Mouse (Mus musculus) kidney, postnatal 10 days (tissue): ENCODE data around the gene Macf1.
A peak's percentile ranks its signal among the peaks of the same experiment; 100 is the strongest.

Experiments used
- DNase-seq: peaks from one replicate; pipeline ENCODE4 v3.0.0; 2021; ENCODE audit warnings: mixed read lengths

Gene Macf1

DNA sequence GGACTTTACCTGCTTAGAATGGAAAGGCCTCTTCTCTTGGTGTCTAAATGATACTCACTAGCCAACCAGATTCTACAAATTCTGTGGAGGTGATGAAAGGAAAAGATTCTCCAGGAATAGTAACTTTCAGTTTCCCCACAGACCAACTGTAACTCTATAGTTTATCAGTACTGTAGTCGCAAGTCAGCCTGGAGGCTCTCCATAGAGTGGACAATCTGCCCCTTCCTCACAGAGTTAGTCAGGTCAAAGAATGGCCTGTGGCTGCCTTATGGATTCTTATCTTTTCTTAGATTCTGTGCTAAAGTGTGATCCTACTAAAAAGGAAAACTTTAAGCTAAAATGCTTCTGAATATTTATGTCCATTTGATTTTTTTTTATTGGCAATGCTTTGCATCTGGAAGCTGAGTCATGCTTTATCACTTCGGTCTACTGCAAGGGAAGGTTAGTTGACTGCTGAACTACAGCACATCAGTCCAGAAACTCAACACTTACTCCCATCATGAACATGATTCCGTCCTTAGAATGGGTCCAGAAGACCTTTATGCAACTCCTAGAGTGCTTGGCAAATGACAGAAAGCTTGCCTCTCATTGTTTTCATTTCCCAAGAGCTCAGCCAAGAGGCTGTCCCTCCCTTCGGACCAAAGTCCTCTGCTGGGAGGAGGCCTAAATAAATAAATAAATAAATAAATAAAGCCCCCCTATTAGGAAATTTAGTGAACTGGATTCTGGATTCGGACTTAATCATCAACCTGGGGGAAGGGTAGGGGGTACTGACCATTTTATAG, 256.1 kb downstream of the Macf1 start:
- no peak for DNase-seq

DNA sequence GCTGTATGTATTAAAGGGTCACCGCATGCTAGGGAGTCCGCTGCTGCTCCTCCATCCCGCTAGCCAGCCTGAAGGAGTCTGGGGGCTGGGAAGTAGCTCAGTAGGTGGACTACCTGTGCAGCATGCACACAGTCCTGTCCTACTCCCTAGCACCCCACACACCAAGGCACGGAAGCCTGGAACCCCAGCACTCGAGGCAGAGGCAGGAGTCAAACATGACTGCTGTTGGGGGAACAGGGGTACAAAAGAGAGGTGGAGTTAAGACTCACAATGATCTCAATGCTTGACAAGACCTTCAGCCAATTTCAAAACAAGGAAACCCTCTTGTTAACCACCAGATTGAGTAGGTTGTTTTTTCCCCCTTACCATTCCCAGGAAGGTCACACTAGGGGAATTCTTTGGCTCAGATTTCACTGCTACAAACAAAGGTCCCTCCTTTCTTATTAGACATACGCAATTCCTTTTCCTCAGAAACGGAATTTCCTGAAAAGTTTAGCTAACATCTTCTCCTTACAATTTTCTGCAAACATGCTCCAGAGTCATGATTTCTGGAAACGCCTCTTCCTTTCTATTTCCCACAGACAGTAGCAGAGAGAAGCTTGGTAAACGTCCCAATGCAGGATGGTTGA, 256.8 kb downstream of the Macf1 start:
- DNase-seq, result peak; percentile 22

DNA sequence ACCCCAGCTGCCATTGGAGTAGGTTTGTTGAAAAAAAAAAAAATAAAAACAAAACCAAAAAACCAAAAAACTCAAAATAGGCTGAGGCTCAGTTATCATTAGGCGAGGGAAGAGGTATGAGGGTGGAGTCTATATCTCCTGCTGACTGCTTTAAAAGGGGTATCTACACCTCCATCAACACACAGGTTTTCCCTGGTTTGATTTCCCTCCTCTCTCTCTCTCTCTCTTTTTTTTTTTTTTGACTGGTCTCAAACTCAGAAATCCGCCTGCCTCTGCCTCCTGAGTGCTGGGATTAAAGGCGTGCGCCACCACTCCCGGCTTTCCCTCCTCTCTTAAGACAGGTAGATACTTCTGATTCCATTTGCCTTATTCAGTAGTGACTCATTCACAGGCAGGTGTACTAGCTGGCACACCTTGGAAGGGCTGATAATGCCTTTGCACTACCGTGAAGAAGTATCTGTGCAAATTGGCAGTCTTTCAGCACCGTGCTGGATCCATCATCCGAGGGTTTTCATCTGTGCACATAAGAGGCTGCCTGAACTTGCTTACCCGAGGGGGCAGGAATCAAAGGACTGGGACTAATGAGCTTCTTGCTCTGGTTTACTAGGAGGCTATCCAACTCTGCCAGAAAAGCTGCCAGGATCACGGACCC, 257.6 kb downstream of the Macf1 start:
- DNase-seq, result no peak

DNA sequence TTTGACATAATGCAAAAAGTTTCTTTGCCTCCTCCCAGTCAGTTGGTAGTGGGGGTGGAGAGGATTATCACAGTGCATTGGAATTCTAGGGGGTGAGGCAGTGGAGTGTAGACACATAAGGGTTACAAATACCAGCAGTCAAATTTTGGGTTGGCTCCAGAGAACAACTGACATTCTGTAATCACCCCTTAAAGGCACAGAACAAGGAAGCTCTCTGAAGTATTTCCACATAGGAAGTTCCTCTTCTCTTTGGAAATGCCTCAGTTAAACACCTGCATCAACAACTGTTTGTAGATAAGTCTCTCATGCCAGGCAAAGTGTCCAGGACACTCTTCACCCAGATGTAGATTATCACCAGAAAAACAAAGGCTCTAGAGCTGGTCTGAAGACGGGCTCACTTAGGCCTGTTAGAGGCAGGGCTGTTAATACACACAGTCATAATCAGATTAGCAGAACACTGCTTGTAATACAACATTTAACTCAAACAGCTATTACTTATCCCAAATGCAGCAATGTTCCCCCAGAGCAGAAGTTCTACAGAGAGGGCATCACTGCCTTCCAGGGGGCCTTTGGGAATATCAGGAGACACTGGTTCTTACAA, 258.4 kb downstream of the Macf1 start:
- peak; percentile 33 for DNase-seq

DNA sequence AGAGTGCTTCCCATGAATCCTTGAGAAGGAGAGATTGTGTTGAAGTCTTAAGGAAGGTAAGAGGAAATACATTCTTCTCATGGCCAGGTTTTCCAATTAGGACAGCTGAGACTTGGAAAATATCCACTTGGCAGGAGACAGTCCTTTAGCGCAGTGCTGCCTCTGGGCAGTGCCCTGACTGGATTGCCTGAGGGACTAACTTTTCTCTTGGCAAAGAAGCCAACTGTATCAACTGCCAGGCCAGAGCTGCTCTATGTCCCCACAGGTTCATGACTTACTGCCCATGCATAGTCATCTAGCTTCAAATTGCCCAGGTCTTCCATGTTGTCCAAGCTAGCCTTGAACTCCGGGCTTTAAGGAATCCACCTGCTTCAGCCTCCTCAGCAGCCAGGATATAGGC, 260.1 kb downstream of the Macf1 start:
- no peak for DNase-seq

DNA sequence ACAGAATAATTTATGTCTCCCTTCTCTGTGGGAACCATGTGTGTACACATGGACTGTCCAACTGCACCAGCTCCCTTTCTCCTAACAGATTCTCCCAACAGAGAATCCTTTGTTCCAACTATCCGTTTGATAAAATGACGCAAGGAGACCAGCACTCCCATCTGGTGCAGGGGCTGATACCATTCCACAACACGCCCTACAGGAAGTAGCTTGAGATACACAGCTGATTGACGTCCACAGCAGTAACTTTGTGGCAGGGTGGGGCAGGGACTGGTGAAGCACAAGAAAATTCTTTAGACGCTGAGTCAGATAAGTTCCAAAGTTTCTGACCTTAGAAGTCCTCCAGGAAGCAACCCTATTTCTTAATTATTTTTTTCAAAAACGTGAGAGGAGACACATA, 261.3 kb downstream of the Macf1 start:
- DNase-seq, result peak; percentile 51

DNA sequence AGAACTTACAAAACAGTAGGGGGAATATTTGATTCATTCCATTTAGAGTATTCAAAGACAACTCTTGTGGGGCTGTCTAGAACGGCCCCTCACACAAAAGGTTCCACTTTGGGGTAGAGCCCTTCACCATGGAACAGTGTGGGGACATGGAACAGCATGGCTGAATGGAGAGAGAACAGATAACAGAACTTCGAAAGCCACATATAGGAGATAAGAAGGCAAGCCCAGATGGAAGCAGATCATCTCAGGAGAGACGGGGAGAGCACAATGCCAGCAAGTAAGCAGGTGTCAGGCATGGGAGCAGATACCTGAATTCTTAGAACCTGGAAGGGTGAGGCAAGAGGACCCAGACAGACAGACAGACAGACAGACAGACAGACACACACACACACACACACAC, 266.1 kb downstream of the Macf1 start:
- DNase-seq, result no peak

DNA sequence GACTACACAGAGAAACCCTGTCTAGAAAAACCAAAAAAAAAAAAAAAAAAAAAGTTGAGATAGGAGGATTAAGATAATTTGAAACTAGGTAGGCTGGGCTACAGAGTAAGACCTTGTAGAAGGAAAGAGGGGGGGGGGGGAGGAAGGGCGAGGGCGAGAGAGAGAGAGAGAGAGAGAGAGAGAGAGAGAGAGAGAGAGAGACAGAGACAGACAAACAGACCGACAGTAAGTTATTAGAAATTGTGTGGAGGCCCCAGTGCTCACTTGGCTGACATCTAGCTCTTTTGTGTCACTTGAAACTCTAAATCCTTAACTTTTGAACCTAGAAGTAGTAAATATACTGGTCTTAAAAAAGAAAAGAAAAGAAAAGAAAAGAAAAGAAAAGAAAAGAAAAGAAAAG, 266.7 kb downstream of the Macf1 start:
- DNase-seq, result no peak

DNA sequence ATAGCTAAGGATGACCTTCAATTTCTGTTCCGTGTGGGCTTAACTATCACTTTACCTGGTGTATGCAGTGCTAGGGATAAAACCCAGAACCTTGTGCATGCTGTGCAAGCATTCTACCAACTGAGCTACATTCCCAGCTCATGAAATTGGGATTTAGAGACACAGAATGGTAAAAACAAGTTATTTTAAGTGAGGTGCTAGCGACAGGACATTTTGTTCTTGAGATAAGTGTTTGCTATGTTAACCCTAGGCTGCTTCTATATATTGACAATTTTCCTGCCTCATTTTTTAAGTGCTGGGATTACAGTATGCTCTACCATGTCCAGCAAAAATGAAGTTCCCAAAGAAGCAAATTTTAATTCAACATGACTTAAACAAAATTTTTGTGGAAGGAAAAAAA, 267.3 kb downstream of the Macf1 start:
- DNase-seq, result no peak

DNA sequence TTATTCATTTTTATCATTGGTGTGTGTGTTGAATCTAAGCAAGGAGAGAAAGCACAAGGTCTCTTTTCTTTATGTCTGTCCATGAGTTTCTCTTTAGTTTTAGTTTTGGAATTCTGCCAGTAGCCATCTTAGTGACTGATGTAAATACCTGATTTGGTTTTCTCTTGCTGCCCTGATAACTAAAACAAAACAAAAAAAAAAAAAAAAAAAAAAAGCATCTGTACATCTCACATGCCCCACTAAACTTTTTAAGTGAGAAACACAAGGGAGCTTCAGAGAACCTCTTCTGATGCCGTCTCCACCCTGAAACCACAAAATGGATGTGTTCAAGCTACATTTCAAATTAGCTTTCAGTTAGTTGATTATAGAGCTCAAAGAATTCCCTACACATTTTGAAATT, 268.6 kb downstream of the Macf1 start:
- no peak for DNase-seq

DNA sequence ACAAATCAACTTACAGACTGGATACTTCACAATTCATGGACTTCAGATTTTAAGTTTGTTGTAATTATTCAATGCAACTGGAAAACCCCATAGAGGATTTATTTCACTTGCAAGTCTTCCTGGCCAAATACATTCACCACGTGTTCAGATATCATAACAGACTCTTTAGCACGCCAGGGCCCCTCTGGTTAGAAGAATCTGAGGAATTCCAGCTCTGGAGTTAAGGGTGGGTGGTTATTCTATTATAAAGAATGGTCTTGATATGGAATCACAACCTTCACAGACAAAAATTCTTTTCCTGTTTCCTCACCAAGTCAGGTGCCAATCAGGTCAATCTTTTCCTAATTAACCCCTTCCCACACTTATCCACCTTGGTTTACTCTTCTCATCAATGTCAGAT, 270.3 kb downstream of the Macf1 start:
- DNase-seq, result no peak

DNA sequence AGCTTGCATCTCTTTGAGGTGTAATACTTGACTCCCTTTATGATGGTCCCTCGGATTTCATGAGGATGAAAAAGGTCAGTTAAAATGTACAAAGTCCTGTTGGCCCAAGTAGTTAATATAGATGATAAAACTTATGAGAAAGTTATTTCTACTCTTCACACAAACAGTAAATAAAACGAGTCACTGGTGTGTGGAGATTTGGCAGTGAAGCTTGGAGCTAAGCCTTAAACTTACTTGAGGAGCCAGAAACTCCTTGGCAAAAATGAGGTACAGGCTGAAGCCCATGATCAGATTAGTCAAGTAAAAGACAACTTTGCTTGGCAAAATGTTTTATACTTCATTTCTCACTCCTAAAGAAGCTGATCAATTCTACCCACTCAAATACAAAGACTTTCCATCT, 271.2 kb downstream of the Macf1 start:
- no peak for DNase-seq

DNA sequence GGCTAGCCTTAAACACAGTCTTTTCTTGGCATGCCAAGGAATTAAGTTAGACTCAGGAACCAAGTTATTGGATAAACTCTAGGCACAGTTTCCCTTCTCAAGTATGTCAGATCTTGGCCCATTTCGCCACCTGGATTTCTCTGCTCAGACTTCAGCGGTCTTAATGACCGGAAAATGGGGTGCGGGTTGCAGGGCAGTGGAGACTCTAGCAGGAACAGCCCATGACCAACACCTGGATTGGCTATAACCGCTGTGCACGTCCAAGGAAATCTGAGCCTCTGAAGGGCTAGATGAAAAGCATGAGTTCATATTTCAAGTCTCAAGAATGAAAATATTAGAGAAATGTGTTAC, 271.7 kb downstream of the Macf1 start:
- peak; percentile 49 for DNase-seq

DNA sequence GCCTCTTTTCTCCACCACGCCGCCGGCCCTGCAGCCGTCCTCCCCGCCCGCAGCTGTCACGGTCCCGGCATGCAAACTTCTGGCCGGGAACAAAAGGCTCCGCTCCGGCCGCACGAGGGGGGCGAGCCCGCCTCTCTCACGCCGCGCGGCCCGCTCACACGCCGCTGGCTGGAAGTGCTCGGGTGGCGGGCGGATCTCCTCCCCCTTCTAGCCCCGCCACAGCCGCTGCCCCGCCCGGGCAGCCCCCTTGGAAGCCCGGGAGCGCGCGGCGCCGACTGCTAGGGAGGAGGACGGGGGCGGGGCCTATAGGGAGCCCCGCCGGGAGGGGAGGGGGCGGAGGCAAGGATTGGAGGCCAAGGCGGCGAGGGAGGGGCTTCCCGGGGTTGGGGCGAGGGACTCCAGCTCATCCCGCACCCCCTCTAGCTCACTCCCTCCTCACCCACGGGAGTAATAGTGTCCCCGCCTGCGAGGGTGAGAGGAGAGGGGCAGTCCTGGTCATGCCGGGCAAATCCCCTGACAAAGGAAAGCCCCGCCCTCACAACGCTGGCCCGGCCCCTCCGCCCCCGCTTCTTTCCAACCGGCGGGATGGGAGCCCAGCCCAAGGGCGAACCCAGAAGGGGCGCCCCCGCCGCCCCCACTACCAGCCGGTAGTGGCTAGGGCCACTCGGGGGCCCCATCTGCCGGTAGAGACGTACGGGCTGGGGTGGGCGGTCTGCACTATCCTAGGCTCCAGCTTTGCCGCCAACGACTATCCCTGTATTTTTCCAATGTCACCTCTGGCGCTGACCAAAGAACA, 272.2 kb downstream of the Macf1 start:
- peak; percentile 97 for DNase-seq

DNA sequence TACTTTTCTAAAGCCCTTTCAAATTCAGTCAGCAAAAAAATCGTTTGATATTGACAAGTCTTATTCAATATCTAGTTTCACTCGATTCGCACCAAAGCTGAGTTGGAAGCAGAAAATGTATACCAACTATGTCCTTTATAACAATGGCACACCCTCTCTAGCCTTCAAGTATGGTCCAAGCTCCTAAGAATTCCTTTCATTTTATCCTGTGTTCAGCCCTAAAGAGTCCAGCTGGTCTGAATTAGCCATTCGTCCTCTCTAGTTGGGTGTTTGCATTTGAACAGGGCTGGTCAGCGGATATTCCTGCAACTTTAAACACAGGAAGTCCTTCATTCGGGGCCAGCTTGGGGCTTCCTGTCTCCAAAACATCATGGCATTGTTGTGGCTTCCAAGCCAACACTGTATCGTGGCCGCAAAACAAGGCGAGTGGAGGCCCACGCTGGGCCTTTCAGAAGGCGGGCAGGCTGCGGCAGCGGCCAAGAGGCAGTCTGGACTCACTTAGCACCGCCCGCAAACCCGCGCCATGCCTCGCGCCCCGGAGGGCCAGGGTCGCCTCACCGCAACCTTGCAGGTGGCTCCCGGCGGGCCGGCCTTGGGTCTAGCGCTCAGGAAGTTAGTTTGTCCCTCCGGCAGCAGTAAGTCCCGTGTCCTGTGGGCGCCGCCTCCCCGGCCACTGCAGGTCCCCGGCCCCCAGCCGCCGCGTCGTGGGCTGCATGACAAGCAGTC, 273.0 kb downstream of the Macf1 start:
- DNase-seq, result no peak

DNA sequence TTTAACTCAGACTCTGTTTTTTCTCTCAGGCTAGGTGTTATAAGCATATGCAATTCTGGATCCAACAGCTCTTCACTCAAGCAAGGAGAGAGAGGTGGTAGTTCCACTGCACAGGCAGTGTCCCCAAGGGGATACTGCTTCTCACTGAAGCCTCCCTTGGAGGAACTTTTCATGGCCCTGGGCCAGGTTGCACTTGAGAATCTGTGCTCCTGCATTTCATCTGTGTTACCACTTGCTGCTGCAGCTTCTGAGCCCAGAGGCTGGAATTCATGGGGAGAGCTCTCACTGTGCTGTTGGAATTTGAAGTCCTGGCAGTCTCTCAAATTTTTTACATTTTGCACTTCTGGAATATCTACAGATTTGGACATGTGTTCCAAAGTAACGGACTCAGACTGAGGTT, 274.4 kb downstream of the Macf1 start:
- DNase-seq, result peak; percentile 54

DNA sequence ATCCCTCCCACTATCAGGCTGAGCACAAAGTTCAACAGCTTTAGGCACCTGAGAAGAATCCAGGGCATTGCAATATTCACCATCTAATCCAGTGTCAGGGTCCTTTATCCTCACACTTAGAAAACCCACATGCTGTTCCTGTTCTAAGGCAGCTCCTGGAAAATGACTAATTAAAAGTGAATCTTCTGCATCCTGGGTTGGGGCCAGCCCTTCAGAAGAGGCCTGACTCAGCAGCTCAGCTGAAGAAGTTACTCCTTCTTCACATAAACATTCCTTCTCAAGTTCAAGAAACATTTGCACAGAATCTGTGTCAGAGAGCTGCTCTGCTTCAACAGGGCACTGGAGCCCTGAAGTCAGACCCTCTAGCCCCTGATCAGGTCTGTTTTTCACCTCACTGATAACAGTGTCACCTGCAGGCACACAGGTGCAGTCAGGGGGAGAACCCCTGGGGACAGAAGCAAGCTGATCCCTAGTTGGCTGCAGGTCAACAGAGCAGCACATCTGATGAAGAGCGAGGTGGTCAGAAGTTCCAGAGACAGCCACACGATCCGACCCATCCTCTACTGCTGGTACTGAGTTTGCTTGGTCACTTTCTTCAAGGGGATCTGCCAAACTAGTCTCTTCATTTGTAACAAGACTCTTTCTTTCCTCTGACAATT, 275.0 kb downstream of the Macf1 start:
- no peak for DNase-seq

DNA sequence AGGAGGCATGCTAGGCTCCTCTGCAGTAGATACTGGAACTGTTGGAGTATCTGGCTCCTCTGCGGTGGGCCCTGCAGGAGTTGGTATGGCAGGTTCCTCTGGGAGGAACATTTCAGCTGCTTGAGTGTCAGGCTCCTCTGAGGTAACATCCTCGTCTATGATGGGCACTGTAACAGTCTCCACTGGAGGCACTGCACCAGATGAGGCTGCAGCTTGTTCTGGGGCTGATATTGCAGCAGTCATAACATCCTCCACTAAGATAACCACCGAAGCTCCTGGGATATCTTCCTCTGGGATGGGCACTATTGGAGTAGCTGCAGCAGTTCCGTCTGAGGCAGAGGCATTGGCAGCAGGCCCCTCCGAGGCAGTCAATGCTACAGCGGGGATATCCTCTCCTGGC, 276.4 kb downstream of the Macf1 start:
- DNase-seq, result no peak

DNA sequence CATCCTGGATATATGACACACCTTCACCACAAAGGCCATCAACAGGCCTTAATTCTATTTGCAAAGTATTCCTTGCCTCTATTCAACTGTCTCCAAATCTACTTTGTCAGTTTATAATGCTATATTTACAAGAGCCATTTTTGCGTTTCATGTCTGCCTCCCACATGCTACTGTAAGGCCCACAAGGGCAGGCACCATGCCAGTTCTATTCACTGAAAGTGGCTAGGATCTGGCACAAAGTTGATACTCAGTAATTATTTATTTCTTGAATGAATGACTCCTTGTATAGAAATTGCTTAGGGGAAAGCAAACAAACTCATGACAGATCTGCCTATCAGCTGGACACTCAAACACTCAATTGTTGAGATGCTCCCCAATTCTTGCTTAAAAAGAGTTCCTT, 280.1 kb downstream of the Macf1 start:
- peak; percentile 48 for DNase-seq

DNA sequence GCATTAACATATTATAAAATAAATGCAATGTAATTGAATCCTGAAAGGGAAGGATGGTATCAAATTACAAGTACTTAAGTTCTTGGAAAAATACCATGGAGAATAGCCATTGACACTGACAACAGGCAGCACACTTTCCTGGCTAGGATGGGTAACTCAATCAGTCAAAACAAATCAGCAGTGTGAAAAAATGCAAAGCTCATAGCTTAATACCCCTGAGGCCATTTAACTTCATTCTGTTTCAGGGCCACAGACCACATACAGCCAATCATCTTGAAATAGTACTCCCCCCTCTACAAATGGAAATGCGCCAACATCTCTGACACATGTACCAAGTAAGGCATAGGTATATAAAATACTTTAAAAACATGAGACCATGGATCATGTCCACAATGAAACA, 281.9 kb downstream of the Macf1 start:
- no peak for DNase-seq

DNA sequence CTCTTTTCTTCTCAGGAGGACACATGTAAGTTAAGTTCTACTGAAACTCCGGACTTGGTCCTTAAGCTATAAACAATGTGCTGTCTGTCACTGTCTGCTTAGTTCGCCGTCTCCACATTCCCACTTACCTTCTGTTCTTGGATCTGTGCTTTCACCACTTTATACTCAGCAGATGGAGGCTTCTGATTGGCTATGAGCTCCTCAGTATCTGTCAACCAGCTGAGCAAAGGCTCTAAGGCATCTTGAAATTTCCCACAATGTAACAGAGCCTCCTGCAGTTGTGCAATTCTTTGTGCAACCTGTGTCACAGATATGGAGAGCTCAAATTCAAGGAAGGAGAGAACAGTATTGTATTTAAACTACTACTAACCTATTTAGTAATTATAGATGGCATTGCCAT, 282.9 kb downstream of the Macf1 start:
- no peak for DNase-seq
